Mouse (Mus musculus): Measurements from ENCODE around the gene Mmp14. TPM values are rescaled to one million over a fixed set of nuclear protein-coding genes. Genes with fewer than 3 reads are reported as not detected.

The Mmp14 gene
- polyA plus RNA-seq, 1 experiment from 2014 or later, result 127 TPM

DNA sequence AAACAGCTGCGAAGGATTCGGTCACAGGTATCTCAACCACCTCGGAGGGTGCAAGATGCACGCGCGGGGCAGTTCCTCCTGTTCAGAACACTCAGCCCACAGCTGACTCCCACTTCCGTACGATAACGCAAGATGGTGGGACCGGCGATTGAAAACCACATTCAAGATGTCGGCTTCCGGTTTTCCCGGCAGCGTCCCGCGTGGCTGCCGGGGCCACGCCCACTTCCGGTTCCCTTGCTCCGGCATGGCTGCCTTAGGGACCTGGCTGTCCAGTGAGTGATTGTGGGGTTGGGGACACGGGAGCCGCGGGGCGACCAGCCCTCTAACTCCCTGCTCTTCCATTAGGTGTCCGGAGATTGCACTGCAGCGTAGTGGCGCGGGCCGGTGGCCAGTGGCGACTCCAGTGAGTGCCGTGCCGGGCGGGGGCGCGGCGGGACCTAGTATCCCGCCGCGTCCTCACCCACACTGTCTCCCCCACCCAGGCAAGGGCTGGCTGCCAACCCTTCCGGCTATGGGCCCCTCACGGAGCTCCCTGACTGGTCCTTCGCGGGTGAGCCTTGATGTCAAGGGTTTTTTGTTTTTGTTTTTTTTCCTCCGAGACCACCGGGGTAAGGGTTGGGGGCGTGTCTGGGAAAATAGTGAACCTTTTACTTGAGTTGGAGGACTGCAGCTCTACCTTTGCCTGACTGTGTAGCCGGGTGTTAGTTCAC is 4.6 kb upstream of the Mmp14 start, which contains the start of gene Mrpl52:
Mrpl52 (plus strand) TSS at position 221 of the 710 bp plus-strand sequence.
- Histone ChIP-seq H3K9me3 (replicated peaks) (0 out of 2 replicates have a peak, but pooled peaks cover 4% of the 10 kb centered on the region), H3K27me3 (replicated peaks) (no peaks in the 10 kb centered on the region), H3K4me2 (peak within 1 kb of the TSS; percentile 80), H3K36me3 (peaks cover 14% of the 10 kb centered on the region), H3K4me1 (replicated peaks) (peaks cover 35% of the 10 kb centered on the region), H3K9ac (peak within 1 kb of the TSS; percentile 89), H3K27ac (ENCODE audit: poor library complexity, severe bottlenecking) (peak within 1 kb of the TSS; percentile 85), H3K4me3 (peak within 1 kb of the TSS; percentile 95)
- WGBS, result under 1% methylated on average over 48 of the region's 48 CpGs
- peak; percentile 77 for ATAC-seq (ENCODE audit: insufficient number of reproducible peaks, low FRiP score)

DNA sequence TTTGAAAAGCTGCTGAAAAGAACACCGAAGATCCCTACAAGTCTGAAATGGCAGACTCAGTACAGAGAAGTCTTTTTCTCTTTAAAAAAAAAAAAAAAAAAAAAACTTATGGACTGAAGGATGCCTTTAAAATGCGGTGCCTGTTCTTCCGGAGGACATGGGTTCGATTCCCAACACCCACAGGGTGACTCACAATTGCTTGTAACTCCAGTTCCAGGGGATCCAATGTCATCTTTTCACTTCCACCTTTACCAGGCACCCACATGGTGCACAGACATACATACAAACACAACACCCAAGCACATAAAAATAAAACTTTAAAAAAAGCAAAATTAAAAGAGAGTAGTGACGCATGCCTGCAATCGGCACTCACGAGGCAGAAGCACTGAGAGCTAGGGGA is 3.7 kb upstream of the Mmp14 start:
- Histone ChIP-seq H3K27me3 (replicated peaks) (no peaks in the 10 kb centered on the region), H3K9me3 (replicated peaks) (0 out of 2 replicates have a peak, but pooled peaks cover 4% of the 10 kb centered on the region), H3K4me3 (0 out of 2 replicates have a peak overlapping the region, but pooled peaks have one; percentile 95), H3K36me3 (peaks cover 14% of the 10 kb centered on the region), H3K4me2 (peak overlapping the region; percentile 80), H3K4me1 (replicated peaks) (peaks cover 36% of the 10 kb centered on the region), H3K9ac (no peak overlapping the region), H3K27ac (ENCODE audit: poor library complexity, severe bottlenecking) (no peak overlapping the region)
- WGBS, result 90% methylated on average over 7 of the region's 7 CpGs
- no peak for ATAC-seq (ENCODE audit: insufficient number of reproducible peaks, low FRiP score)

DNA sequence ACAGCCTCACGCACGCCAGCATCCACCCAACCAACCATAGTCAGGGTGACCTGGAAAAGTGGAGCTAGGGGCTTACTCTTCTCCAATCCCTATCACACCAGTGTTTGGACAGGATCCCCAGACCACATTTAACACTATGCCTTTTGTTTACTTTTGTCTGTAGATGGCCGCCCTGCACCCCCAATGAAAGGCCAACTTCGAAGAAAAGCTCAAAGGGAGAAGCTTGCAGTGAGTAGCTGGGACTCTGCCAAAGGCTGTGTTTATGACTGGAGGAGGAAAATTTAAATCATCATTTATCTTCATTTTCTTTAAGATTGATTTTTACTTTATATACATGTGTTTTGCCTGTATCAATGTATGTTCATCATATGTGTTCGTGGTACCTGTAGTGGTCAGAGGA is 3.0 kb upstream of the Mmp14 start:
- Histone ChIP-seq H3K4me2 (no peak overlapping the region), H3K9me3 (replicated peaks) (0 out of 2 replicates have a peak, but pooled peaks cover 1% of the 10 kb centered on the region), H3K36me3 (peaks cover 14% of the 10 kb centered on the region), H3K27ac (ENCODE audit: poor library complexity, severe bottlenecking) (0 out of 2 replicates have a peak overlapping the region, but pooled peaks have one; percentile 94), H3K4me3 (no peak overlapping the region), H3K9ac (no peak overlapping the region), H3K27me3 (replicated peaks) (no peaks in the 10 kb centered on the region), H3K4me1 (replicated peaks) (peaks cover 43% of the 10 kb centered on the region)
- ATAC-seq (ENCODE audit: insufficient number of reproducible peaks, low FRiP score), result no peak
- 92% methylated on average over 5 of the region's 5 CpGs for WGBS

DNA sequence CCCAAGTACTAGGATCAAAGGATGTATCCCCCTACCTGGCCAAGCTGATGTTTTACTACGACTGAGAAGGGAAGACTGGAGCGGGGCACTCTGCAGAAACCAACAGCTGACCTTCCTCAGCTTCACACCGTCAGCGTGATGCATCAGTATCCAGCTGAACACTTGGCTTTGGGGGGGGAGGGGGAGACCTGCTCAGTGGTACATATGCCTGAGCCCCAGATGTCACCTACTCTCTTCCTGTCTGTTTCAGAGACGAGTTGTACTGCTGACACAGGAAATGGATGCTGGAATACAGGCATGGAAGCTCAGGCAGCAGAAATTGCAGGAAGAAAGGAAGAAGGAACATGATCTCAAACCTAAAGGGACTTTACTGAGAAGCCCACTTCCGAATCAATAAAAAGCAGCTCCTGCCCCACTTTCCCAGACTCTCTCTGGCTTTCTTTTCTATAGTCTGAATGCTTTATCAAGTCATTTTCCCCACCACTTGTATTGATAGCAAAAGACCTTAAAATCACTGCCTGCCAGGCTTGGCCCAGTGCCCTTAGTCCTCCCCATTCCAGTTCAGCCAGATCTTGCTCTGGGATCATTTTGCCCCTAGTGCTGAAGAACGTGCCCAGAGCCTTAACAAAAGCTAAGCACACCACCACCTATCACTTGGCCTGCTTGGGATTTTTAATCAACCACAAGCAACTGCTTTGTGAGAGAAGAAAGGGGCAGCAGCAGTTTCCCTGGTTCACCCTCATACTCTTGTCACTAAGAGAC is 1.9 kb upstream of the Mmp14 start:
- H3K4me2 ChIP-seq, result peak overlapping the region; percentile 82
- peak overlapping the region; percentile 94 for H3K27ac ChIP-seq (ENCODE audit: poor library complexity, severe bottlenecking)
- no peak overlapping the region for H3K4me3 ChIP-seq
- no peaks in the 10 kb centered on the region for H3K27me3 ChIP-seq (replicated peaks)
- H3K9ac ChIP-seq, result peak overlapping the region; percentile 98; the same call in 1 of the 2 replicates
- peaks cover 19% of the 10 kb centered on the region for H3K36me3 ChIP-seq
- no peak for ATAC-seq (ENCODE audit: insufficient number of reproducible peaks, low FRiP score)
- no peaks in the 10 kb centered on the region for H3K9me3 ChIP-seq (replicated peaks)
- H3K4me1 ChIP-seq (replicated peaks), result peaks cover 54% of the 10 kb centered on the region
- 43% methylated on average over 7 of the region's 7 CpGs for WGBS

DNA sequence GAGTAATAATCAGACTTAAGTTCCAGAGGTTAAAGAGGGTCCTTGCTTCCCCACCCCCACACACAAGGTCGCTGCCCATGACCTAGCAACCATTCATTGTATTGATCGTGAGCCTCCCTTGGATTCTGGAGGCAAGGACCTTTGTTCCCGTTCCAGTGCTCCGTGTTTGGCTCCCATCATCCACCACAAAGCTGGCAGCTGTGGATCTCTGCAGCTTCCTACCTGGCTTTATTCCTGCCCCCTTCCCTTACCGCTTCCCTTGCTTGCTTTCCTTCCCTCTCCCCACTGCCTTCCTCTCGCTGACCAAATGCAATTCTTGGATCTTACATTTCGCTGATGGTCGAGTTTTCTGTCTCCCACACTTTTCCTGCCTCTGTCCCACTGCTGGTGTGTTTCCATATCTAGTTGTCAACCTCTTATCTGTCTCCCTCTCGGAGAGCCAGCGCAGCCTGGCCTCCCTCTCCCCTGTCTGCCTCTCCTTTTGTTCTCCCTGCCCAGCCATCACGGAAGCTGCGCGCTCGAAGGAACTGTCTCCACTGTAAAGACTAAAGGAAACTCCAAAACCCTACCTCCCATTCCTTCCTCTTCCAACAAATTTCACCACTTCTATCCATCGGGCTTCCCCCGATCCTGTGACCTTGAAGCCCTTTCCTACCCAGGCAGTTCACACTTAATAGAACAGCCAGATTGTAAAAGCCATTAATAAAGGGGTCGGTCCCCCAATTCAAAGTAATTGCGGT is 836 bp upstream of the Mmp14 start:
- no peaks in the 10 kb centered on the region for H3K9me3 ChIP-seq (replicated peaks)
- no peak for ATAC-seq (ENCODE audit: insufficient number of reproducible peaks, low FRiP score)
- H3K4me2 ChIP-seq, result peak overlapping the region; percentile 82

DNA sequence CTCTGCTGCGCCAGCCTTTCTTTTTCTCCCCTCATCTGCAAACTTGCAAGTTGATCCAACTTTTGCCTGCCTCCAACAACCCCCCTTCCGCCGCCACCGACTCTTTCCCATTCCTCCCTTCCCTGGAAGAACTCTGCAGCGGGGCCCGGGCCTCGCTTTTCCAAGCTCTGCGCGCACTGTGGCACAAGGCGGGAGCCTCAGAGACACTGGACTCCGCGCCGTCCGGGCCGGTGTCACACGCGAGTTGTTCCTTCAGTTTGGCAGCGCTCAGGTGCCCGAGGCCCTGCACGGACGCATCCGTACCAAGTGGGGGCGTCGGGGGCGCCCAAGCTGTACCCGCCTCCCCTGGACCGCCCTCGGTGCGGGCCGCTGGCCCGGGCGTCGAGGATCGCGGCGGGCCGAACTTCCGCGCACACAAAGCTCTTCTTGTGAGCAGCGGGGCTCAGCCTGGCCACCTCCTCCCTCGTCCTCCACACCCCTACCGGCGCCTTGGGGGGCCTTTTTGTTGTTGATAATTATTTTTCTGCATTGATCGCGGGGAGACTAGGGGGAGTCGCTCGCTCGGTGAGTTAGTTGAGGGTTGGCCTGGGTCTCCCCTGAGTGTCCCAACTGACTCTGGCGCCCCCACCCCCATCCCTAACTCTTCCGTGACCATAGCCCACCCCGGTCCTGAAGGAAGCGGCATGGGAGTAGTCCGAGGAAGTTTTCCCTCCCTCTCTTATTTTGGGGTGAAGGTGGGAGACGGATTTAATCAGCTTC is 845 bp downstream of the Mmp14 start:
- peak overlapping the region; percentile 94 for H3K27ac ChIP-seq (ENCODE audit: poor library complexity, severe bottlenecking)
- peak overlapping the region; percentile 88 for H3K4me3 ChIP-seq
- H3K9ac ChIP-seq, result peak overlapping the region; percentile 98
- peaks cover 62% of the 10 kb centered on the region for H3K4me1 ChIP-seq (replicated peaks)
- 2% methylated on average over 54 of the region's 54 CpGs for WGBS
- ATAC-seq (ENCODE audit: insufficient number of reproducible peaks, low FRiP score), result peak; percentile 41
- no peaks in the 10 kb centered on the region for H3K27me3 ChIP-seq (replicated peaks)
- H3K36me3 ChIP-seq, result peaks cover 39% of the 10 kb centered on the region
- H3K4me2 ChIP-seq, result peak overlapping the region; percentile 82
- no peaks in the 10 kb centered on the region for H3K9me3 ChIP-seq (replicated peaks)

More for the DNA sequence above, 836 bp upstream of the Mmp14 start:
- Histone ChIP-seq H3K27me3 (replicated peaks) (no peaks in the 10 kb centered on the region), H3K9ac (peak overlapping the region; percentile 98), H3K36me3 (peaks cover 24% of the 10 kb centered on the region), H3K27ac (ENCODE audit: poor library complexity, severe bottlenecking) (peak overlapping the region; percentile 94), H3K4me3 (peak overlapping the region; percentile 88), H3K4me1 (replicated peaks) (peaks cover 65% of the 10 kb centered on the region)
- WGBS, result 2% methylated on average over 18 of the region's 18 CpGs

DNA sequence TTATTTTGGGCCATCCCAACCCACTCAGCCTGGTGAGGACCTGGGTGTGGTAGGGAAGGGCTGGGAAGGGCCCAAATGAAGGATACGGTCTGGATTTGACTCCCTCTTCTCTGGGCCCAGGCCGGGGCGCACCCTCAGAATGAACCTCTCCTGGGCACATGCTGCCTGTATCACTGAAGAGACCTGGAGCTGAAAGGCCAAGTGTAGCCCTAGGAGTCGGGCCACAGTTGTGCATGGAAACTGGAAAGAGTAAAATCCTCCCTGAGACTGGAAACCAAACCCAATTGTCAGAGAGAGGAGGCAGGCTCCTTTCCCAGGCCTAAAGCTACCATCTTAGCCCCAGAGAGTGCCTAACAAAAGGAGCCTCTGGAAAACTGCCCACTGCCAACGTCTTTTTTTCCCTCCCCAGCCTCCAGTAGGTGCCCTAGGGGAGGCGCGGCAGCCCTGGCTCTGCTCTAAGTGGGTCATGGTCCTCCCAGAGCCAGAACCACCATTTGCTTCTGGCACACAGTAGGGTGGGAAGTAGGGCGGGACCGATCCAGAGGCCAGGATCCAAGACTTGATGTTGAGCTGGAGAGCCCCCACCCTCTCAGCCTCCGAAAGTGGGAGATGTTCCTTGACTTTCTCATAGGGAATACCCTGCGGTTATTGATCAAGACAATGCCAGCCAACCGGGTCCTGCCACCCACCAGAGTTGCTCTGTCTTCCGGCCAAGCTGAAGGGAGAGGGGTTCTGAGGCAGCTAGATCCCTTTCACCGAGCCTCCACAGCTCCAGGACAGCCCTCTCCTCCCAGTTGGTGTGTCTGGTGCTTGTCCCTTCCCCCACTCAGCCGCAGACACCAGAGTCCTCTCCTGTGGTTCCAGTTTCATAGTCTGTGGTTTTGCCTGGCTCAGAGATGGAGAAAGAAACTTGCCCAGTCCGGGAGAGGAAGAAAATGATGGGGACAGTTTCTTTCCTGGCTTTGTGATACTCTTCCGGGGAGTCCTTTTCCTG is 1.7 kb downstream of the Mmp14 start:
- H3K27me3 ChIP-seq (replicated peaks), result no peaks in the 10 kb centered on the region
- peak overlapping the region; percentile 82 for H3K4me2 ChIP-seq
- WGBS, result 28% methylated on average over 17 of the region's 17 CpGs
- H3K27ac ChIP-seq (ENCODE audit: poor library complexity, severe bottlenecking), result peak overlapping the region; percentile 94
- H3K9me3 ChIP-seq (replicated peaks), result no peaks in the 10 kb centered on the region
- H3K9ac ChIP-seq, result peak overlapping the region; percentile 98
- H3K36me3 ChIP-seq, result peaks cover 45% of the 10 kb centered on the region
- ATAC-seq (ENCODE audit: insufficient number of reproducible peaks, low FRiP score), result no peak
- H3K4me3 ChIP-seq, result peak overlapping the region; percentile 88
- H3K4me1 ChIP-seq (replicated peaks), result peaks cover 57% of the 10 kb centered on the region

DNA sequence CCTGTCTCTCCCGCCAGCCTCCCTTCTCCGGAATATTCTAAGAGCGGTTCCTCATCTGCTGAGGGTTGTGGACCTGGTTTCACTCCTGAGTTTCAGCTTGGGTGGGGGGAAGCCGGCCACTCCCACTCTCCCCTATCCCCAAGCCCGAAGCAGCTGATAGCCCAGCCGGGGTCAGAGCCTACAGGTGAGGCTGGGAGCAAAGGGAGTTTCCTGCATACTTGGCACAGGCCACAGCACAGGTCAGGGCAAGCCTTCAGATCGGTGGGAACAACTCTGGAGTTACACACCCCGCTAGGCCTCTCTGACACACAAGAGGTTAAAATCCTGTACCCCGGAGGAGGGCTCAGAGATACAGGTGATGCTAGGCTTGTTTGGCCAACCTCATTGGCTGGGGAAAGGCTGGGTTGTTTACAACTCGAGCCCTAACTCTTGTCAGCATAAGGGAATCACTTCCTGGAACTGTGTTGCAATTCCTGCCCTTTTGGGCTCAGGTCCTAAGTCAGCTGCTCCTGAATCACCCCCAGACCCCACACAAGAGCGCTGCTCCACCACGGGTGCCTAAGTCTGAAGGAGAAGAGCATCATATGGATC is 2.6 kb downstream of the Mmp14 start:
- Histone ChIP-seq H3K36me3 (peaks cover 45% of the 10 kb centered on the region), H3K4me3 (peak overlapping the region; percentile 88), H3K9me3 (replicated peaks) (no peaks in the 10 kb centered on the region), H3K27me3 (replicated peaks) (no peaks in the 10 kb centered on the region), H3K27ac (ENCODE audit: poor library complexity, severe bottlenecking) (peak overlapping the region; percentile 94; the same call in 1 of the 2 replicates), H3K4me2 (peak overlapping the region; percentile 82), H3K9ac (peak overlapping the region; percentile 98), H3K4me1 (replicated peaks) (peaks cover 48% of the 10 kb centered on the region)
- ATAC-seq (ENCODE audit: insufficient number of reproducible peaks, low FRiP score), result no peak
- WGBS, result 51% methylated on average over 12 of the region's 12 CpGs

DNA sequence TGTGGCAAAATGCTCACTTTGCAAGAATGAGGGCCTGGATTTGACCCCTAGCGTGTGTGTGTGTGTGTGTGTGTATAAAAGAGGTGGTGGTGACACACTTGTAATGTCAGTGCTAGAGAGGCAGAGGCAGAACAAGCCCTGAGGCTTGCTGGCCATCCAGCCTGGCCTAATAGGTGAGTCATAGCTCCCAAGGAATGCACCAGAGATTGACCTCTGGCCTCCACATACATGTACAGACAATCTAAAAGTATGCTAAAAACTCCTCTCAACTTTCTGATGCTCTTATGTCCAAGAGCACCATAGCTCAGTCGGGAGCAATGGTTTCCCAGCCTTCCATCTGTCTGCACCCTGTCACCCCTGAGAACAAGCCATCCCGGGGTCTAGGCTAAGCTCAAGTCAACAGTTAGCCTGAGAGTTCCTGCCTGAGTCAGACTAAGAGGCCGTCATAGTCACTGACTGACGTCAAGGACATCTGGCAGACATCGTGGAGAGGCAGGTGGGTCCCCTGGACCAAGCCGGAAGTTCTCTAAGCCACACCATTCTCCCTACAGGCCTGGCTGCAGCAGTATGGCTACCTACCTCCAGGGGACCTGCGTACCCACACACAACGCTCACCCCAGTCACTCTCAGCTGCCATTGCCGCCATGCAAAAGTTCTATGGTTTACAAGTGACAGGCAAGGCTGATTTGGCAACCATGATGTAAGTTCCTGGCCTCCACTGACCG is 3.9 kb downstream of the Mmp14 start:
- no peak overlapping the region for H3K9ac ChIP-seq
- peaks cover 35% of the 10 kb centered on the region for H3K4me1 ChIP-seq (replicated peaks)
- no peak for ATAC-seq (ENCODE audit: insufficient number of reproducible peaks, low FRiP score)
- peaks cover 53% of the 10 kb centered on the region for H3K36me3 ChIP-seq
- no peak overlapping the region for H3K4me3 ChIP-seq
- WGBS, result 71% methylated on average over 11 of the region's 11 CpGs
- H3K4me2 ChIP-seq, result no peak overlapping the region
- H3K9me3 ChIP-seq (replicated peaks), result no peaks in the 10 kb centered on the region
- H3K27ac ChIP-seq (ENCODE audit: poor library complexity, severe bottlenecking), result no peak overlapping the region
- H3K27me3 ChIP-seq (replicated peaks), result no peaks in the 10 kb centered on the region

Measured in heart, embryonic 12.5 days (tissue).